In genomic region chr16:55858465-55858864, GRCm38 (mm10) we compare ENCODE assay signal across 9 mouse cellular contexts. TPM values are rescaled to one million over a fixed set of nuclear protein-coding genes. Genes with fewer than 3 reads are reported as not detected.
DNase-seq lines count a peak whose midpoint lies in the region; ATAC-seq and TF ChIP-seq lines count a peak whose summit lies in the region.
"Had no signal": no experiment of that assay in that cellular context is flagged by ENCODE, and none has a peak within 500 bp of the region (broad histone marks: within the 10 kb centered on the region; RNA-seq: fewer than 3 reads in every experiment).

No protein-coding gene starts in this region.

- no peak overlapping the region for H3K4me2 ChIP-seq in limb, embryonic 14.5 days (replicated peaks; ENCODE audit: low read depth, low read length, severe bottlenecking)
- H3K4me2 ChIP-seq in neural tube, embryonic 11.5 days (ENCODE audit: low read depth) = no peak overlapping the region
- H3K4me2 ChIP-seq: stomach, embryonic 15.5 days had no signal

- no peak overlapping the region for H3K4me3 ChIP-seq in kidney, adult 2 months (ENCODE audit: insufficient read depth, low read depth, low read length)
- H3K4me3 ChIP-seq in limb, embryonic 14.5 days (replicated peaks; ENCODE audit: low read length) = no peak overlapping the region
- H3K4me3 ChIP-seq in neural tube, embryonic 11.5 days (ENCODE audit: low read depth, low read length) = no peak overlapping the region
- H3K4me3 ChIP-seq in thymus, adult 2 months (ENCODE audit: control insufficient read depth, insufficient read depth, low read length) = no peak overlapping the region
- H3K4me3 ChIP-seq: stomach, embryonic 15.5 days had no signal

- DNase-seq in ovary, adult 18-20 months (ENCODE audit: low spot score) = peak; percentile 17
- DNase-seq in ovary, postnatal 10 days (ENCODE audit: low spot score) = no peak
- DNase-seq in brain, embryonic 14.5 days (ENCODE audit: low read depth) = peak; percentile 54
- peak; percentile 49 for DNase-seq in forelimb bud, embryonic 11.5 days (ENCODE audit: low read depth, low spot score)
- peak; percentile 78 for DNase-seq in kidney, adult 2 months
- DNase-seq in limb, embryonic 14.5 days (ENCODE audit: low spot score) = peak; percentile 58
- peak; percentile 53 for DNase-seq in neural tube, embryonic 11.5 days (ENCODE audit: low spot score)
- DNase-seq in thymus, adult 2 months = peak; percentile 82

- TF ChIP-seq POLR2A in brain, embryonic 14.5 days (IDR thresholded peaks at IDR 0.05; ENCODE audit: borderline replicate concordance, extremely low read depth, insufficient read depth, insufficient read length, poor library complexity, severe bottlenecking) = no peak
- TF ChIP-seq POLR2A in kidney, adult 2 months (IDR thresholded peaks at IDR 0.05; ENCODE audit: low read depth, low read length) = no peak
- no peak for TF ChIP-seq POLR2A in limb, embryonic 14.5 days (IDR thresholded peaks at IDR 0.05; ENCODE audit: borderline replicate concordance, extremely low read depth, insufficient read depth, insufficient read length)
- no peak for TF ChIP-seq POLR2A in thymus, adult 2 months (IDR thresholded peaks at IDR 0.05; ENCODE audit: control insufficient read depth, extremely low read depth, insufficient read depth, low read length, poor library complexity)

- H3K36me3 ChIP-seq in kidney, adult 2 months (ENCODE audit: control insufficient read depth, insufficient read depth, low read length) = no peaks in the 10 kb centered on the region
- H3K36me3 ChIP-seq in limb, embryonic 14.5 days (ENCODE audit: control insufficient read depth, insufficient read depth, low read length) = no peaks in the 10 kb centered on the region
- no peaks in the 10 kb centered on the region for H3K36me3 ChIP-seq in neural tube, embryonic 11.5 days (ENCODE audit: control insufficient read depth, insufficient read depth, low read length)
- peaks cover 4% of the 10 kb centered on the region; the same call in 1 of the 2 replicates for H3K36me3 ChIP-seq in thymus, adult 2 months (ENCODE audit: control insufficient read depth, insufficient read depth, low read length)
- H3K36me3 ChIP-seq: stomach, embryonic 15.5 days had no signal

- H3K27me3 ChIP-seq in kidney, adult 2 months (replicated peaks; ENCODE audit: control insufficient read depth, insufficient read depth, low read length) = no peaks in the 10 kb centered on the region
- no peaks in the 10 kb centered on the region for H3K27me3 ChIP-seq in limb, embryonic 14.5 days (ENCODE audit: control insufficient read depth, insufficient read depth, low read length)
- no peaks in the 10 kb centered on the region for H3K27me3 ChIP-seq in neural tube, embryonic 11.5 days (ENCODE audit: control insufficient read depth, insufficient read depth, low read length)
- H3K27me3 ChIP-seq in thymus, adult 2 months (ENCODE audit: control insufficient read depth, insufficient read depth, low read length) = no peaks in the 10 kb centered on the region
- H3K27me3 ChIP-seq: stomach, embryonic 15.5 days had no signal

- no peaks in the 10 kb centered on the region for H3K9me3 ChIP-seq in limb, embryonic 14.5 days (ENCODE audit: control insufficient read depth, low read length)
- H3K9me3 ChIP-seq in neural tube, embryonic 11.5 days (ENCODE audit: control insufficient read depth, low read length) = no peaks in the 10 kb centered on the region
- H3K9me3 ChIP-seq: stomach, embryonic 15.5 days had no signal

- no peak overlapping the region for H3K9ac ChIP-seq in limb, embryonic 14.5 days (ENCODE audit: low read depth, low read length, severe bottlenecking)
- no peak overlapping the region for H3K9ac ChIP-seq in neural tube, embryonic 11.5 days (ENCODE audit: low read length)
- H3K9ac ChIP-seq: stomach, embryonic 15.5 days had no signal

- whole genome bisulfite sequencing in kidney, adult 2 months = 57% methylated on average over 6 of the region's 6 CpGs
- WGBS in limb, embryonic 14.5 days = 66% methylated on average over 6 of the region's 6 CpGs
- 69% methylated on average over 6 of the region's 6 CpGs for WGBS in neural tube, embryonic 11.5 days
- WGBS in thymus, adult 2 months = 73% methylated on average over 6 of the region's 6 CpGs

- no peak overlapping the region for H3K27ac ChIP-seq in kidney, adult 2 months (ENCODE audit: insufficient read depth, low read depth, low read length)
- H3K27ac ChIP-seq in limb, embryonic 14.5 days (replicated peaks; ENCODE audit: low read depth, low read length) = no peak overlapping the region
- H3K27ac ChIP-seq in neural tube, embryonic 11.5 days (ENCODE audit: low read depth, low read length) = no peak overlapping the region
- no peak overlapping the region for H3K27ac ChIP-seq in thymus, adult 2 months (ENCODE audit: control insufficient read depth, insufficient read depth, low read length)
- H3K27ac ChIP-seq: stomach, embryonic 15.5 days had no signal

- TF ChIP-seq CTCF in brain, embryonic 14.5 days (IDR thresholded peaks at IDR 0.05; ENCODE audit: borderline replicate concordance, extremely low read depth, insufficient read depth, insufficient read length) = peak; percentile 67
- peak; percentile 92 for TF ChIP-seq CTCF in kidney, adult 2 months (conservative IDR thresholded peaks at IDR 0.05; ENCODE audit: insufficient read depth, insufficient read length, low read depth, low read length)
- peak; percentile 67; the same call in 1 of the 2 replicates for TF ChIP-seq CTCF in thymus, adult 2 months (IDR thresholded peaks at IDR 0.05; ENCODE audit: borderline replicate concordance, control insufficient read depth, extremely low read depth, insufficient read depth, low read length, poor library complexity)

- no peaks in the 10 kb centered on the region for H3K4me1 ChIP-seq in kidney, adult 2 months (ENCODE audit: control insufficient read depth, insufficient read depth, low read length)
- H3K4me1 ChIP-seq in limb, embryonic 14.5 days (ENCODE audit: control insufficient read depth, insufficient read depth, low read length) = no peaks in the 10 kb centered on the region
- H3K4me1 ChIP-seq in neural tube, embryonic 11.5 days (ENCODE audit: control insufficient read depth, insufficient read depth, low read length) = no peaks in the 10 kb centered on the region
- H3K4me1 ChIP-seq in thymus, adult 2 months (replicated peaks; ENCODE audit: control insufficient read depth, insufficient read depth, low read length) = no peaks in the 10 kb centered on the region
- H3K4me1 ChIP-seq: stomach, embryonic 15.5 days had no signal

- ATAC-seq in limb, embryonic 14.5 days (ENCODE audit: low FRiP score, low read depth) = no peak
- peak; percentile 20; the same call in 1 of the 2 replicates for ATAC-seq in neural tube, embryonic 11.5 days (ENCODE audit: insufficient read depth, low FRiP score, low TSS enrichment)

RNA-seq across cellular contexts. Expression of gene Nfkbiz, which starts 19.8 kb away (rescaled TPM):
- 2.5 and 2.7 TPM in 2 replicates for polyA plus RNA-seq in brain, embryonic 14.5 days (2012; rRNA removed)
- polyA plus RNA-seq in kidney, adult 2 months (2012; rRNA removed) = 4.7 and 5.2 TPM in 2 replicates
- 9.2 and 10.0 TPM in 2 replicates for polyA plus RNA-seq in limb, embryonic 14.5 days (2012; rRNA removed)
- 5.0 and 5.3 TPM in 2 replicates for polyA plus RNA-seq in limb, embryonic 14.5 days (2014; fragmentation: Nextera tagmentation; extraction: Ambion mirVana)
- polyA plus RNA-seq in neural tube, embryonic 11.5 days (2014; fragmentation: Nextera tagmentation; extraction: Ambion mirVana) = 2.0 and 2.2 TPM in 2 replicates
- polyA plus RNA-seq in thymus, adult 2 months (2012; rRNA removed) = 21.1 and 21.3 TPM in 2 replicates

RNA-seq across cellular contexts. Expression of gene Nxpe3, which starts 36.6 kb away (rescaled TPM):
- polyA plus RNA-seq in brain, embryonic 14.5 days (2012; rRNA removed) = 2.7 and 3.5 TPM in 2 replicates
- 4.6 and 4.9 TPM in 2 replicates for polyA plus RNA-seq in kidney, adult 2 months (2012; rRNA removed)
- polyA plus RNA-seq in limb, embryonic 14.5 days (2012; rRNA removed) = 1.2 and 1.3 TPM in 2 replicates
- 0.55 TPM in 2 replicates for polyA plus RNA-seq in limb, embryonic 14.5 days (2014; fragmentation: Nextera tagmentation; extraction: Ambion mirVana)
- polyA plus RNA-seq in neural tube, embryonic 11.5 days (2014; fragmentation: Nextera tagmentation; extraction: Ambion mirVana) = 0.77 and 0.89 TPM in 2 replicates
- polyA plus RNA-seq in thymus, adult 2 months (2012; rRNA removed) = 5.2 and 6.0 TPM in 2 replicates
